Comparison of ENCODE assay signal across 18 mouse cellular contexts in genomic region chr13:25402691-25403090, GRCm38 (mm10).
DNase-seq lines count a peak whose midpoint lies in the region; ATAC-seq lines count a peak whose summit lies in the region.
"Had no signal": no experiment of that assay in that cellular context is flagged by ENCODE, and none has a peak within 500 bp of the region (broad histone marks: within the 10 kb centered on the region; RNA-seq: fewer than 3 reads in every experiment).

No protein-coding gene starts in this region.

- DNase-seq in embryo, embryonic 10 days (ENCODE audit: low spot score): peak; percentile 19
- no peak for DNase-seq in forebrain, embryonic 11.5 days (ENCODE audit: low spot score)
- DNase-seq in adrenal gland, adult 2 months: no peak
- DNase-seq in testis, postnatal 14 days (ENCODE audit: low spot score): no peak
- DNase-seq in cerebellum, postnatal 10 days: no peak
- no peak for DNase-seq in cerebellum, adult 8-10 months
- DNase-seq: cerebellum, adult 18-20 months; heart, adult 11 months; thymus, adult 18-20 months had no signal

- no peak overlapping the region for H3K4me3 ChIP-seq in forebrain, embryonic 11.5 days (ENCODE audit: low read depth, low read length)
- H3K4me3 ChIP-seq in hindbrain, embryonic 12.5 days: no peak overlapping the region
- H3K4me3 ChIP-seq in midbrain, embryonic 12.5 days: no peak overlapping the region
- H3K4me3 ChIP-seq: erythroblast, embryonic 14.5 days; kidney, embryonic 15.5 days; myocyte had no signal

- H3K9me3 ChIP-seq in forebrain, embryonic 11.5 days (ENCODE audit: control insufficient read depth, low read length): no peaks in the 10 kb centered on the region
- H3K9me3 ChIP-seq in hindbrain, embryonic 12.5 days (replicated peaks): no peaks in the 10 kb centered on the region
- no peaks in the 10 kb centered on the region for H3K9me3 ChIP-seq in midbrain, embryonic 12.5 days
- H3K9me3 ChIP-seq: kidney, embryonic 15.5 days had no signal

- H3K27ac ChIP-seq in forebrain, embryonic 11.5 days (ENCODE audit: low read depth, low read length): peak overlapping the region; percentile 33; the same call in 1 of the 2 replicates
- H3K27ac ChIP-seq in hindbrain, embryonic 12.5 days: peak overlapping the region; percentile 49
- H3K27ac ChIP-seq in midbrain, embryonic 12.5 days (replicated peaks): peak overlapping the region; percentile 73
- H3K27ac ChIP-seq: kidney, embryonic 15.5 days; macrophage had no signal

- peaks cover 4% of the 10 kb centered on the region; the same call in 1 of the 2 replicates for H3K4me1 ChIP-seq in forebrain, embryonic 11.5 days (replicated peaks; ENCODE audit: control insufficient read depth, insufficient read depth, low read length)
- peaks cover 19% of the 10 kb centered on the region for H3K4me1 ChIP-seq in hindbrain, embryonic 12.5 days
- peaks cover 23% of the 10 kb centered on the region for H3K4me1 ChIP-seq in midbrain, embryonic 12.5 days
- H3K4me1 ChIP-seq: kidney, embryonic 15.5 days had no signal

- 19% methylated on average over 2 of the region's 2 CpGs for WGBS in forebrain, embryonic 11.5 days
- 24% methylated on average over 2 of the region's 2 CpGs for WGBS in hindbrain, embryonic 12.5 days
- 12% methylated on average over 2 of the region's 2 CpGs for WGBS in midbrain, embryonic 12.5 days

- no peaks in the 10 kb centered on the region for H3K36me3 ChIP-seq in forebrain, embryonic 11.5 days (ENCODE audit: control insufficient read depth, insufficient read depth, low read length)
- H3K36me3 ChIP-seq in hindbrain, embryonic 12.5 days: no peaks in the 10 kb centered on the region
- no peaks in the 10 kb centered on the region for H3K36me3 ChIP-seq in midbrain, embryonic 12.5 days
- H3K36me3 ChIP-seq: kidney, embryonic 15.5 days had no signal

- H3K9ac ChIP-seq in forebrain, embryonic 11.5 days (ENCODE audit: low read length): no peak overlapping the region
- no peak overlapping the region for H3K9ac ChIP-seq in hindbrain, embryonic 12.5 days
- no peak overlapping the region for H3K9ac ChIP-seq in midbrain, embryonic 12.5 days (replicated peaks)
- H3K9ac ChIP-seq: kidney, embryonic 15.5 days; lung, embryonic 14.5 days had no signal

- H3K27me3 ChIP-seq in forebrain, embryonic 11.5 days (ENCODE audit: control insufficient read depth, insufficient read depth, low read length): no peaks in the 10 kb centered on the region
- no peaks in the 10 kb centered on the region for H3K27me3 ChIP-seq in hindbrain, embryonic 12.5 days
- H3K27me3 ChIP-seq in midbrain, embryonic 12.5 days: peaks cover 5% of the 10 kb centered on the region; the same call in 1 of the 2 replicates
- H3K27me3 ChIP-seq: kidney, embryonic 15.5 days had no signal

- no peak overlapping the region for H3K4me2 ChIP-seq in forebrain, embryonic 11.5 days (ENCODE audit: low read depth, low read length, severe bottlenecking)
- H3K4me2 ChIP-seq in hindbrain, embryonic 12.5 days (replicated peaks): no peak overlapping the region
- peak overlapping the region; percentile 22 for H3K4me2 ChIP-seq in midbrain, embryonic 12.5 days (replicated peaks)
- H3K4me2 ChIP-seq: kidney, embryonic 15.5 days; liver, embryonic 11.5 days; lung, embryonic 14.5 days had no signal

- ATAC-seq in forebrain, embryonic 11.5 days (replicated peaks; ENCODE audit: low FRiP score): no peak
- no peak for ATAC-seq in hindbrain, embryonic 12.5 days (ENCODE audit: low FRiP score)
- ATAC-seq in midbrain, embryonic 12.5 days (ENCODE audit: low FRiP score, low read depth): 0 out of 2 replicates have a peak, but pooled peaks have one; percentile 24
- ATAC-seq: inflammation-experienced regulatory T-cells, adult 6 months had no signal
